Mouse (Mus musculus) small intestine, adult 2 months (tissue): ENCODE results near the gene Stip1. TPM values are rescaled to one million over a fixed set of nuclear protein-coding genes. Genes with fewer than 3 reads are reported as not detected.
"Not testable (repeated sequence)": the region's sequence is repeated elsewhere in the genome, so short reads cannot be mapped to it uniquely, and the experiment has no call there.

Source experiments
- H3K27ac ChIP-seq: fragments of 200-500 bp; 2 replicates; pipeline ENCODE4 v1.5.1; 2012; ENCODE audit warnings: low read depth, low read length, control low read depth, inconsistent platforms; ENCODE audit not compliant: insufficient read depth
- H3K27me3 ChIP-seq: fragments of 200-500 bp; 2 replicates; pipeline ENCODE4 v1.6.1; 2012; ENCODE audit warnings: mild to moderate bottlenecking, moderate library complexity, low read length, inconsistent platforms; ENCODE audit not compliant: control insufficient read depth, insufficient read depth
- H3K36me3 ChIP-seq: fragments of 200-500 bp; 2 replicates; pipeline ENCODE4 v1.6.1; 2012; ENCODE audit warnings: mild to moderate bottlenecking, low read length, control low read depth, inconsistent platforms; ENCODE audit not compliant: control insufficient read depth, insufficient read depth
- H3K4me1 ChIP-seq: fragments of 200-500 bp; 2 replicates; pipeline ENCODE4 v1.6.1; 2012; ENCODE audit warnings: low read length, inconsistent platforms, mixed read lengths; ENCODE audit not compliant: control insufficient read depth, insufficient read depth, insufficient read length
- H3K4me3 ChIP-seq: fragments of 200-500 bp; 2 replicates; pipeline ENCODE4 v1.5.1; 2012; ENCODE audit warnings: low read depth, mild to moderate bottlenecking, control low read depth, inconsistent platforms, low read length, moderate library complexity
- CTCF ChIP-seq: fragments of 200-500 bp; IDR thresholded peaks from 2 replicates; pipeline ENCODE4 v1.5.1; 2012; ENCODE audit warnings: low read depth, mild to moderate bottlenecking, control low read depth, inconsistent platforms, low read length, moderate library complexity, mixed read lengths; ENCODE audit not compliant: insufficient replicate concordance, insufficient read length; ENCODE audit errors: extremely low read depth
- POLR2A ChIP-seq: fragments of 200-500 bp; IDR thresholded peaks from 2 replicates; pipeline ENCODE4 v1.6.1; 2012; ENCODE audit warnings: low read depth, mild to moderate bottlenecking, control low read depth, inconsistent platforms, low read length, moderate library complexity
- WGBS: fragments of 180-500 bp; shearing (Covaris S2); methylation state at CpG from one replicate; pipeline ENCODE4 v1.1.7; 2018; 5-methylcytosine and 5-hydroxymethylcytosine counted together
- polyA plus RNA-seq: library from polyadenylated mRNA; depleted of rRNA; stranded (reverse); fragments of >200 nt; gene quantifications from 2 replicates; pipeline ENCODE4 v1.2.3, GENCODE M21; 2012

Gene Stip1
- polyA plus RNA-seq, 1 experiment, result 21.4 TPM

- Histone ChIP-seq H3K36me3 (no peaks in the 10 kb centered on the region), H3K27me3 (no peaks in the 10 kb centered on the region), H3K4me3 (no peak overlapping the region), H3K4me1 (peaks cover 14% of the 10 kb centered on the region), H3K27ac (no peak overlapping the region)
- TF ChIP-seq POLR2A (no peak), CTCF (no peak)
- 51% methylated on average over 10 of the region's 10 CpGs for WGBS
Observed at GRCm38 (mm10) chr19:7054772-7055171, 15.0 kb upstream of the Stip1 start.

GRCm38 (mm10) chr19:7053382-7053781 is 13.6 kb upstream of the Stip1 start:
- peaks cover 13% of the 10 kb centered on the region for H3K4me1 ChIP-seq
- not testable (repeated sequence) for H3K27me3 ChIP-seq, H3K4me3 ChIP-seq, H3K36me3 ChIP-seq, H3K27ac ChIP-seq
- WGBS, result 95% methylated on average over 4 of the region's 4 CpGs

- Histone ChIP-seq H3K36me3 (no peaks in the 10 kb centered on the region), H3K4me3 (no peak overlapping the region), H3K27ac (no peak overlapping the region), H3K4me1 (peaks cover 5% of the 10 kb centered on the region; the same call in 1 of the 2 replicates), H3K27me3 (no peaks in the 10 kb centered on the region)
- 59% methylated on average over 4 of the region's 4 CpGs for WGBS
- TF ChIP-seq CTCF (no peak), POLR2A (no peak)
Observed at GRCm38 (mm10) chr19:7044706-7045105, 4.9 kb upstream of the Stip1 start.

- H3K27me3 ChIP-seq, result no peaks in the 10 kb centered on the region
- TF ChIP-seq CTCF (no peak), POLR2A (no peak)
- 69% methylated on average over 4 of the region's 4 CpGs for WGBS
- H3K4me1 ChIP-seq, result peaks cover 5% of the 10 kb centered on the region; the same call in 1 of the 2 replicates
- H3K36me3 ChIP-seq, result no peaks in the 10 kb centered on the region
- H3K4me3 ChIP-seq, result no peak overlapping the region
- H3K27ac ChIP-seq, result no peak overlapping the region
Observed at GRCm38 (mm10) chr19:7044279-7044678, 4.5 kb upstream of the Stip1 start.

- TF ChIP-seq POLR2A (no peak), CTCF (no peak)
- Histone ChIP-seq H3K4me1 (peaks cover 5% of the 10 kb centered on the region; the same call in 1 of the 2 replicates), H3K36me3 (no peaks in the 10 kb centered on the region), H3K4me3 (no peak overlapping the region), H3K27ac (no peak overlapping the region), H3K27me3 (no peaks in the 10 kb centered on the region)
- WGBS, result 91% methylated on average over 2 of the region's 2 CpGs
Observed at GRCm38 (mm10) chr19:7041171-7041570, 1.4 kb upstream of the Stip1 start.

GRCm38 (mm10) chr19:7040637-7041130 is 917 bp upstream of the Stip1 start:
- Histone ChIP-seq H3K27ac (peak overlapping the region; percentile 83), H3K36me3 (no peaks in the 10 kb centered on the region), H3K4me3 (peak overlapping the region; percentile 81), H3K4me1 (peaks cover 5% of the 10 kb centered on the region; the same call in 1 of the 2 replicates), H3K27me3 (no peaks in the 10 kb centered on the region)
- 15% methylated on average over 13 of the region's 13 CpGs for WGBS
- TF ChIP-seq CTCF (no peak), POLR2A (no peak)

- under 1% methylated on average over 35 of the region's 35 CpGs for WGBS
- TF ChIP-seq POLR2A, result no peak
- no peak for TF ChIP-seq CTCF
- H3K36me3 ChIP-seq, result peaks cover 7% of the 10 kb centered on the region
- peak overlapping the region; percentile 84 for H3K4me3 ChIP-seq
- peaks cover 5% of the 10 kb centered on the region; the same call in 1 of the 2 replicates for H3K4me1 ChIP-seq
- H3K27me3 ChIP-seq, result no peaks in the 10 kb centered on the region
- no peak overlapping the region for H3K27ac ChIP-seq
Observed at GRCm38 (mm10) chr19:7039088-7039720, 563 bp downstream of the Stip1 start.
